Mouse (Mus musculus): Measurements from ENCODE around the gene Clk1. TPM values are rescaled to one million over a fixed set of nuclear protein-coding genes. Genes with fewer than 3 reads are reported as not detected.

The Clk1 gene
- polyA plus RNA-seq (2015; fragmentation: Nextera tagmentation; extraction: Ambion mirVana): 150 and 151 TPM in 2 replicates

DNA sequence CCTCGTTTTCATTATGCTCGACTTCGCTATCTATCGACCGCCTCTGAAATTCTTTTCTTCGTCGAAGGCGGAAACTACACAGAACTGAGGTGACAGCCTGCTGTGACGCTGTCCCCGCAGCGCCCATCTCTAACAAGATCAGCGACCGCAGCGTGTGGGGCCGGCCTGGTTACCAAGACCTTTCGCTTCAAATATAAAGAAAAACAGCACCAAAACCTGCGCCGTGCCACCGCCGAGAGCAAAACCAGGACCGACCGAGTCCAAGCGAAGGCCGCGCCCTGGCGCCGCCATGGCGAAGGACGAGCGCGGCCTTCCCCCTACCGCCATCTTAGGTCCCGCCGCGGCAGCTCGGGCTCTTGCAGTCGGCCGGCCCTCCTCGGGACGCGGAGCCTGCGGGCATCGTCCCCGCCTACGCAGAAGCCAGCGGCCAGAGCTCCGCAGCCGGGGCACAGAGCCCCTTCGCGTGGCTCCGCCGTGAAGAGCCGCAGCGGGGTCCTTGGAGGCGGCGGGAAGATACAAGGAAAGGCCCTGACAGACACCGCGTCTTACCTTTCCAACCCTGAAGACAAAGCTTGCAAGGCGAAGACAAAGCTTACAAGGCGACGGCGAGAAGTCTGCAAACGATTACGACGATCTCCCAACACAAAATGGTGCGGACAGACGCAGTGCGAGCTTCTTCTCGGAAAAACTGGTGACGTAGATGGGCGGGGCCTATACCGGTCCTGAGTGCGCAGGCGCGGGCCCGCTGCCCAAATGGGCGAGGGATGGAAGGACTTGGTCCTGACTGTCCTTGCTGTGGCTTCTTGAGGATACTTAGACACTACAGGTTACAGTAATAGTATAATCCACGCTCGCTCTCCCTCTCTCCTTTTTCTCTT lies at the start of gene Clk1:
Clk1 (minus strand) TSS at position 696 of the 878 bp plus-strand sequence.
- H3K27me3 ChIP-seq (replicated peaks; ENCODE audit: control insufficient read depth, insufficient read depth, low read length): no peaks in the 10 kb centered on the region
- peak within 1 kb of the TSS; percentile 99 for H3K4me3 ChIP-seq (ENCODE audit: low read length)
- peak within 1 kb of the TSS; percentile 100 for H3K9ac ChIP-seq (ENCODE audit: low read depth, low read length)
- 1% methylated on average over 79 of the region's 79 CpGs for WGBS
- peak within 1 kb of the TSS; percentile 83 for H3K4me2 ChIP-seq (ENCODE audit: low read length)
- H3K4me1 ChIP-seq (ENCODE audit: control insufficient read depth, insufficient read depth, low read depth, low read length): peaks cover 17% of the 10 kb centered on the region
- no peaks in the 10 kb centered on the region for H3K9me3 ChIP-seq (ENCODE audit: control insufficient read depth, low read length)
- peaks cover 12% of the 10 kb centered on the region for H3K36me3 ChIP-seq (ENCODE audit: control insufficient read depth, insufficient read depth, low read length)
- peak; percentile 96 for ATAC-seq
- H3K27ac ChIP-seq (ENCODE audit: low read depth, low read length): peak within 1 kb of the TSS; percentile 99

DNA sequence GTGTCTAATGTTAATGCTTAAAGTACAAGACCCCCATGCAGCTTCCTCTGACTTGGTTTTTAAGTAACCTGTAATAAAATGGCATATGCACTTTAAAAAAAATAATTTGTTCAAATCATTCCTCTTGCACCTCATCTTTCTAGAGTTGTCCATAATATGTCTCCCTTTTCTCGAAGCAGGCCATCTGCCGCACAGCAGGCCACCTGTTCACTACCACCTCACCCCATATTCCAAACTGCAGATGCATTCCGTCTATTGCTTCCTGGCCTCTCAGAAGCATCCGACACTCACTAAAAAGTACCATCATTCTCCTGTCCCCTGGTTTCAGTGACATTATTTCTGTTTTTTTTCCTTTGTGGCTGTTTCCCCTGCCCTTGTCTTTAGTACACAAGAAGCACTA lies 41.7 kb upstream of the Clk1 start:
- Histone ChIP-seq H3K9ac (ENCODE audit: low read depth, low read length) (no peak overlapping the region), H3K27me3 (replicated peaks; ENCODE audit: control insufficient read depth, insufficient read depth, low read length) (no peaks in the 10 kb centered on the region), H3K4me3 (ENCODE audit: low read length) (no peak overlapping the region), H3K4me2 (ENCODE audit: low read length) (no peak overlapping the region), H3K4me1 (ENCODE audit: control insufficient read depth, insufficient read depth, low read depth, low read length) (no peaks in the 10 kb centered on the region), H3K9me3 (ENCODE audit: control insufficient read depth, low read length) (no peaks in the 10 kb centered on the region), H3K36me3 (ENCODE audit: control insufficient read depth, insufficient read depth, low read length) (peaks cover 44% of the 10 kb centered on the region), H3K27ac (ENCODE audit: low read depth, low read length) (no peak overlapping the region)
- ATAC-seq: no peak
- WGBS: 89% methylated on average over 4 of the region's 4 CpGs

DNA sequence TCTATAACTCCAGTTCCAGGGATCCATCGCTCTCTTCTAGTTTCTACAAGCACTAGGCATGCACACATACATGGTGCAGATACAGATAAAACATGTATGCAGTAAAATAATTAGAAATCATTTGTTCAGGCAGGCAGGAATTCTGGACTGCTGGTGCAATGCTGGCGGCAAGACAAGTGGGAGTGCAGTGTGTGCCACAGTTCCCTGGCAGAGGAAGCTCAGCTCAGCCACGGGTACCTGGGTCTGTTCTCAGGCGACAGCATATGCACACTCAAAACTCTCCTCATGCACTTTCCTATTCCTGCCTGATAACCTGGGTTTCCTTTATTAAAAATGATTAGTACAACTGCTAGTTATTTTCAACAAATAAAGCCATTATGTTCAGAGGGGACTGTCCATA lies 41.2 kb upstream of the Clk1 start:
- H3K36me3 ChIP-seq (ENCODE audit: control insufficient read depth, insufficient read depth, low read length): peaks cover 47% of the 10 kb centered on the region
- no peak overlapping the region for H3K9ac ChIP-seq (ENCODE audit: low read depth, low read length)
- H3K4me3 ChIP-seq (ENCODE audit: low read length): no peak overlapping the region
- H3K27me3 ChIP-seq (replicated peaks; ENCODE audit: control insufficient read depth, insufficient read depth, low read length): no peaks in the 10 kb centered on the region
- H3K4me1 ChIP-seq (ENCODE audit: control insufficient read depth, insufficient read depth, low read depth, low read length): no peaks in the 10 kb centered on the region
- no peak overlapping the region for H3K4me2 ChIP-seq (ENCODE audit: low read length)
- no peak overlapping the region for H3K27ac ChIP-seq (ENCODE audit: low read depth, low read length)
- no peaks in the 10 kb centered on the region for H3K9me3 ChIP-seq (ENCODE audit: control insufficient read depth, low read length)
- WGBS: 93% methylated on average over 4 of the region's 4 CpGs
- no peak for ATAC-seq

DNA sequence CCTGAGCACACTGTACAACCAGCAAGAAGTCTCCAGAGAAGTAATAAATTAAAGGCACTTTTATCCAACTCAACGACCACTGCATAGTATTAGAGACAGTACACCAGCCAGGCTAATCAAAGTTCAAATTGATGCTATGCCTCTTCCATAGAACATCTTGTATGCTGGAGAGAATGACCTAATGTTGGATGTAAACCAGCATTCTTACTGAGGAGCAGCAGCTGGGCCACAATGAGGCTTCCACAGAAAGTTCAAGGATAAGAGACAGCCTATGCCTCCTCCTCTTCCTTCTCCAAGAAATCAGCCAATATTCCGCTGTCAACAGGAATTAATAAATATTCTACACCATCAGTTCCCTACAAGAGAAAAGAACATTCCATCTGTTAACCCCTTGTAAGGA lies 40.1 kb upstream of the Clk1 start:
- Histone ChIP-seq H3K9me3 (ENCODE audit: control insufficient read depth, low read length) (no peaks in the 10 kb centered on the region), H3K9ac (ENCODE audit: low read depth, low read length) (no peak overlapping the region), H3K27ac (ENCODE audit: low read depth, low read length) (no peak overlapping the region), H3K4me3 (ENCODE audit: low read length) (no peak overlapping the region), H3K36me3 (ENCODE audit: control insufficient read depth, insufficient read depth, low read length) (peaks cover 42% of the 10 kb centered on the region), H3K27me3 (replicated peaks; ENCODE audit: control insufficient read depth, insufficient read depth, low read length) (no peaks in the 10 kb centered on the region), H3K4me2 (ENCODE audit: low read length) (no peak overlapping the region), H3K4me1 (ENCODE audit: control insufficient read depth, insufficient read depth, low read depth, low read length) (no peaks in the 10 kb centered on the region)
- ATAC-seq: no peak
- WGBS: 86% methylated on average over 2 of the region's 2 CpGs

DNA sequence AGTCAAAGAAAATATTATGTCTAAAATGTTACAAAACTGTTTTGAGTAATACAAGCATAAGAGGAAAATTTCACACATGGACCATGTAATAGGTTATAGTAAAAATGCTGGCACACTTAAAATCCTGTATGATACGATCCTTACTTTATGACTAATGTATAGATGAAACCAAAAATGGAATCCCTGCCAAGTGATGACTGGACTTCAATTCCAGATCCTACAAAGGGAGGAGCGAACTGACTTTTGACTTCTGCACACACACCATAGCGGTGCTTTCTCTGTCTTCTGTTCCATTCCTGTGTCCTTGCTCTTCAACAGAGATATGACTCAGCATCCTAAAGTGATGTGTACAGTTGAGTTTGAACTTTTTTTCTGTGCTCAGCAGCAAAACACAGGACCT lies 36.7 kb upstream of the Clk1 start:
- Histone ChIP-seq H3K36me3 (ENCODE audit: control insufficient read depth, insufficient read depth, low read length) (peaks cover 44% of the 10 kb centered on the region), H3K9me3 (ENCODE audit: control insufficient read depth, low read length) (no peaks in the 10 kb centered on the region), H3K4me2 (ENCODE audit: low read length) (no peak overlapping the region), H3K4me1 (ENCODE audit: control insufficient read depth, insufficient read depth, low read depth, low read length) (no peaks in the 10 kb centered on the region), H3K9ac (ENCODE audit: low read depth, low read length) (no peak overlapping the region), H3K4me3 (ENCODE audit: low read length) (no peak overlapping the region), H3K27me3 (replicated peaks; ENCODE audit: control insufficient read depth, insufficient read depth, low read length) (no peaks in the 10 kb centered on the region), H3K27ac (ENCODE audit: low read depth, low read length) (no peak overlapping the region)
- 93% methylated on average over 3 of the region's 3 CpGs for WGBS
- no peak for ATAC-seq

DNA sequence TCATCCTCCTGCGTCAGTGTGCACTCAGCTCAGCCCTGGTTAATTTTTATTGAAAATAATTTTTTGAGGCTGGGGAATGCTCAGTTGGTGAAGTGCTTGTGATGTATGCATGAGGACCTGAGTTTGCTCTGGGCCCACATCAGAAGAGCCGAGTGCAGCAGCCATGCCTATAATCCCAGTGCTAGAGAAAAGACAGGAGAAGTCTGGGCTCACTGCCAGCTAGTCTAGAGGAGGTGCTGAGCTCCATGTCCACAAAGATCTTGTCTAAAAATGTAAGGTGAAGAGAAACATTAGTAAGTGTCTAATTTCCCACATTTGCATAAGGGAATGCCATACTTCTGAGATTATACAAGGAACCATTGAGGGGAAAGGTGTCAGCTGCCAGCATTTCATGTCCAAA lies 35.0 kb upstream of the Clk1 start:
- H3K36me3 ChIP-seq (ENCODE audit: control insufficient read depth, insufficient read depth, low read length): peaks cover 43% of the 10 kb centered on the region
- no peak overlapping the region for H3K4me2 ChIP-seq (ENCODE audit: low read length)
- no peak overlapping the region for H3K27ac ChIP-seq (ENCODE audit: low read depth, low read length)
- H3K4me1 ChIP-seq (ENCODE audit: control insufficient read depth, insufficient read depth, low read depth, low read length): no peaks in the 10 kb centered on the region
- H3K4me3 ChIP-seq (ENCODE audit: low read length): no peak overlapping the region
- no peak overlapping the region for H3K9ac ChIP-seq (ENCODE audit: low read depth, low read length)
- no peak for ATAC-seq
- H3K9me3 ChIP-seq (ENCODE audit: control insufficient read depth, low read length): no peaks in the 10 kb centered on the region
- H3K27me3 ChIP-seq (replicated peaks; ENCODE audit: control insufficient read depth, insufficient read depth, low read length): no peaks in the 10 kb centered on the region
- 69% methylated on average over 2 of the region's 2 CpGs for WGBS

DNA sequence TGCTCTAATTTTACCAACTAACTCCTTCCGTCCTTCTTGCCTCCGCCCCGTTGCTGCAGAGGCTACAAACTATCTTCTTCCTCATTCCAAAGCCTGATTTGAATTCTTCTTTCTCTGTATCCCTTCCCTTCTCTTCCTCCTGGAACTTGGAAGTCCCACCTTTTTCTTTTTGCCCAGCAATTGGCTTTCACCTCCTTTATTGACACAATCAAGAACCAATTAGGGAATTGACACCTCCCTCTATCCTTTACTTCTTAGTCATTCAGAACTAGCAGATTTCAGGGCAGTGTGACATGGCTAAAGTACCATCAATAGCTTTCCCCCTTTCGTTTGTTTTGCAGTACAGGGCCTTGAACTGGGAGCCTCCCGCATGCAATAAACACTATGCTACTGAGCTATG lies 34.3 kb upstream of the Clk1 start:
- no peaks in the 10 kb centered on the region for H3K4me1 ChIP-seq (ENCODE audit: control insufficient read depth, insufficient read depth, low read depth, low read length)
- H3K27me3 ChIP-seq (replicated peaks; ENCODE audit: control insufficient read depth, insufficient read depth, low read length): no peaks in the 10 kb centered on the region
- no peak overlapping the region for H3K27ac ChIP-seq (ENCODE audit: low read depth, low read length)
- no peak for ATAC-seq
- no peak overlapping the region for H3K4me2 ChIP-seq (ENCODE audit: low read length)
- H3K9ac ChIP-seq (ENCODE audit: low read depth, low read length): no peak overlapping the region
- WGBS: 95% methylated on average over 5 of the region's 5 CpGs
- H3K9me3 ChIP-seq (ENCODE audit: control insufficient read depth, low read length): no peaks in the 10 kb centered on the region
- no peak overlapping the region for H3K4me3 ChIP-seq (ENCODE audit: low read length)
- peaks cover 40% of the 10 kb centered on the region for H3K36me3 ChIP-seq (ENCODE audit: control insufficient read depth, insufficient read depth, low read length)

DNA sequence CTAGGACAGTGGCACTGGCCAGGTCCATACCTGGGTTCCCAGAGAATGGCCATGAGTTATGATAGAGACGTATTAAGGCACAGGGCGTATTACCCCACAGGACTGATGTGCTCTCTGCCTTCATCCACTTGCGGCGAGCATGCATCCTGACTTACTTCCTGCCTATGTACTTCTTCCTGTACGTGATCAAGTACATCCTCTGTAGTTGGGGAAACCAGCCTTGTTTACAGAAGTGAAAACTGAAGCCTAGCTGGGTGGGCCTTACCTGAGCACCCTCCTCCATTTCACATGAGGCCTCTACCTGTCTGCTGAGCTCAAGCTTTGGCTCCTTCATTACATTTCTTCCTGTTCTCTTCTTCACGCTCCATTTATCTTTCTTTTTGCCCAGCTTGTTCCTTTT lies 30.4 kb upstream of the Clk1 start:
- no peak overlapping the region for H3K27ac ChIP-seq (ENCODE audit: low read depth, low read length)
- H3K4me1 ChIP-seq (ENCODE audit: control insufficient read depth, insufficient read depth, low read depth, low read length): no peaks in the 10 kb centered on the region
- no peak overlapping the region for H3K4me2 ChIP-seq (ENCODE audit: low read length)
- no peak for ATAC-seq
- 97% methylated on average over 6 of the region's 6 CpGs for WGBS
- H3K9ac ChIP-seq (ENCODE audit: low read depth, low read length): no peak overlapping the region
- no peaks in the 10 kb centered on the region for H3K9me3 ChIP-seq (ENCODE audit: control insufficient read depth, low read length)
- H3K4me3 ChIP-seq (ENCODE audit: low read length): no peak overlapping the region
- peaks cover 38% of the 10 kb centered on the region for H3K36me3 ChIP-seq (ENCODE audit: control insufficient read depth, insufficient read depth, low read length)
- no peaks in the 10 kb centered on the region for H3K27me3 ChIP-seq (replicated peaks; ENCODE audit: control insufficient read depth, insufficient read depth, low read length)

DNA sequence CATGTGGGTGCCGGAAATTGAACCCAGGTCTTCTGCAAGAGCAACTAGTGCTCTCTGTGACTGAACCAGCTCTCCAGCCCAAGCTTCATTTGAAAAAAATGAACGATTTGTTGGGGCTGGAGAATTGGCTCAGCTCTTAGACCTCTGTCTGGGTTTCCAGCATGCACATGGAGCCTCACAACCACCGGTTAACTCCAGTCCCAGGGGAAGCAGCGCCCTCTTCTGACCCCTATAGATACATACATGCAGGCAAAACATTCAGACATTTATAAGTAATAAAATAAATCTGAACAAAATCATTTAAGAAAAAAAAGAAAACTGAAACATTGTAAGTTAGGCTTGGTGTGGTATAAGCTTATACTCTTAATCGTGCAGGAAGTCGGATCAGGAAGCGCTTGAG lies 24.5 kb upstream of the Clk1 start:
- H3K27ac ChIP-seq (ENCODE audit: low read depth, low read length): no peak overlapping the region
- H3K9ac ChIP-seq (ENCODE audit: low read depth, low read length): no peak overlapping the region
- no peak overlapping the region for H3K4me2 ChIP-seq (ENCODE audit: low read length)
- H3K4me3 ChIP-seq (ENCODE audit: low read length): no peak overlapping the region
- no peak for ATAC-seq
- no peaks in the 10 kb centered on the region for H3K9me3 ChIP-seq (ENCODE audit: control insufficient read depth, low read length)
- H3K27me3 ChIP-seq (replicated peaks; ENCODE audit: control insufficient read depth, insufficient read depth, low read length): no peaks in the 10 kb centered on the region
- peaks cover 17% of the 10 kb centered on the region for H3K36me3 ChIP-seq (ENCODE audit: control insufficient read depth, insufficient read depth, low read length)
- peaks cover 16% of the 10 kb centered on the region for H3K4me1 ChIP-seq (ENCODE audit: control insufficient read depth, insufficient read depth, low read depth, low read length)
- WGBS: 89% methylated on average over 7 of the region's 7 CpGs

All from hindbrain, embryonic 16.5 days (tissue).